Mouse (Mus musculus): ENCODE data around the gene Igbp1. TPM values are rescaled to one million over a fixed set of nuclear protein-coding genes. Genes with fewer than 3 reads are reported as not detected.

The Igbp1 gene
- total RNA-seq (2021), result 10 to 100 TPM; 46.7 to 47.9 TPM

- peak; percentile 84 to 87 for DNase-seq
- intact Hi-C loops (cut with DNase I), result no loop called here
These were observed at the start of gene Igbp1 for GRCm38 (mm10) chrX:100494068-100494978. Gene Igbp1 (plus strand): TSS chrX:100494291.

DNA sequence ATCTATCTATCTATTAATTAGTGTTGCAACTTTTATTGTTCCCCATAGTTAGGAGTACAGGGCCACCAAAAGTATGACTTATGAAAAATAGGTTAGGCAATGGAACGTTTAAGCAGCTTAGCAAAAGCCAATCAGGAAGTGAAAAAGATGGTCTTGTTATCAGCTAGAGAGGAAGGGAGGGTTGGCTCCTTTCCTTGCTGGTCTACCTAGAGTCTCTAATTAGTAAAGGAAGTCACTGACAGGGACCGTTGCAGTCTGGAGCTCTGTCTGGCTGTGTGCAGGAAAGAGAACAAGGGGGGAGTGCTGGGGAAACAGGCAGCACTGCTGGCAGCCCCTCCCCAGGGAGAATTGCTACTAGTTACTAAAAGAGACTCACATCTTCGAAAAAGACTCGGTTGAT lies 26.0 kb upstream of the Igbp1 start:
- intact Hi-C loops (cut with DNase I), result no loop called here
- no peak for DNase-seq

GRCm38 (mm10) chrX:100470126-100470525 lies 24.0 kb upstream of the Igbp1 start:
- DNase-seq, result no peak
- intact Hi-C loops (cut with DNase I), result no loop called here

GRCm38 (mm10) chrX:100471491-100471890 lies 22.6 kb upstream of the Igbp1 start:
- intact Hi-C loops (cut with DNase I), result no loop called here
- peak; percentile 15 to 35 for DNase-seq

- DNase-seq, result no peak
- intact Hi-C loops (cut with DNase I), result no loop called here
These were observed 18.4 kb upstream of the Igbp1 start for GRCm38 (mm10) chrX:100475569-100476223.

- DNase-seq, result peak; percentile 65 to 73
- intact Hi-C loops (cut with DNase I), result loop anchor here (1.0 to 5.0 kb wide), 6 partner anchors 85 to 1350 kb away; no protein-coding TSS in a partner anchor
These were observed 13.8 kb upstream of the Igbp1 start for GRCm38 (mm10) chrX:100480317-100480716.

DNA sequence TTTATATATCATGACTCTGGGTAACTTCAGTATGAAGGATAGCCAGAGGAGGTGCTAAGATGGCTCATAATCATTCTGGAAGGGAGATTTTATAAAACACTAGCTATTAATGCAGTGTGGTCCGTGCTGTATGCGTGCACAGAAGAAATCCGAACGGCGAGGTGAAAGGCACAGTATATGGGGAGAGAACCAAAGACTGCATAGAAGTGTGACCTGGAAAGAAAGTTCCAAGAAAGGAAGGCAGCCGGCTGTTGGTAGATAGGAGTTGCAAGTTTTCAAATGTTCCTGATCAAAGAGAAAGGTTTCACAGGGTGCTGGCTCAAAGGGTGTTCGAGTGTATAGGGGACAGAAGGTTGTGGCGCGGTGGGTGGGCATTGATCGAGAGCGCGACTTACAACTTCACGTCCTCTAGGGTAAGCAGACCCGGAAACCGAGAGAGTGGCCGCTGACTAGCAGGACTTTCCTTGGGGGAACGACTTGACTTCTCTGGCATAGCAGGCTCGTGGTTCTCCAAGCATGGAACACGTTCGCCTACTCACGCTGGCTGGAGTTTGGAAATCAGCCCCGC lies 507 bp upstream of the Igbp1 start:
- intact Hi-C loops (cut with DNase I), result no loop called here

GRCm38 (mm10) chrX:100504175-100504851 lies 10.2 kb downstream of the Igbp1 start:
- DNase-seq, result no peak
- intact Hi-C loops (cut with DNase I), result no loop called here

More for the DNA sequence above, 507 bp upstream of the Igbp1 start:
- DNase-seq, result no peak

DNA sequence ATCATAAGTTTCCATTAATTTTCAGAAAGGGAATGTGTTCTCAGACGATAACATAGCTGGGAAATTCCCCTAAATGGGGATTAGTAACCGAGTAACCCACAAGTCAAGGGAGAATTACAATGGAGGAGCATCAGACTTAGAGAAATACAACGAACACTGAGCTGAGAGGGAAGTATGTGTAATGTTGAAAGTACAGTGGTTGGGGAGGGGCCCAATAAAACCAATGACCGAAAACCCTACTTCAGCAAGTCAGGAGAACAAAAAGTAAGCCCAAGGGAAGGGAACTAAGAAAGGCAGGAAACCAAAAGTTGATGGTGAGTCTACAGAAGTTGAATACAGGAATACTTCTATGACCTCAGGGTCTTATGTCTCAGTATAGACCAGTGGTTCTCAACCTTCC lies 14.1 kb downstream of the Igbp1 start:
- intact Hi-C loops (cut with DNase I), result no loop called here
- no peak for DNase-seq

DNA sequence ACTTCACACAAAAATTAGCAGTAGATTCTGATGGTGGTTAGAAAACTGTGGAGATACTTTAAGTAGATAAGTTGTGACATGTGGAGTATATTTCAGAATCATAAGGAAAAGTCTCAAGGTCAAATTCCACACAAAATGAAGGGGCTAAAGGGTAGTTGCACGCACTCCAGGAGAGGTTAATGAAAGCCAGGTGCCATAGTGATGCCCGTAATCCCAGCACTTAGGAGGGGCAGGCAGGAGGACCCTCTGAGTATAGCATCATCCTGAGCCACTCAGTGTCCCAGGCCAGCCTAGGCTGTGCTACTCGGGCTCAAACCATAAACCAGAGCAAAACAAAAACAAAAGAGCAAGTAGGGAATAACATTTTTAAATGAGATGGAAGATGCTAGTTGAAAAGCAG lies 15.8 kb downstream of the Igbp1 start:
- no peak for DNase-seq
- intact Hi-C loops (cut with DNase I), result no loop called here

- intact Hi-C loops (cut with DNase I), result no loop called here
- DNase-seq, result no peak
These were observed 22.6 kb downstream of the Igbp1 start for GRCm38 (mm10) chrX:100516683-100517082.

- intact Hi-C loops (cut with DNase I), result no loop called here
- DNase-seq, result no peak
These were observed 23.5 kb downstream of the Igbp1 start for GRCm38 (mm10) chrX:100517626-100518025.

DNA sequence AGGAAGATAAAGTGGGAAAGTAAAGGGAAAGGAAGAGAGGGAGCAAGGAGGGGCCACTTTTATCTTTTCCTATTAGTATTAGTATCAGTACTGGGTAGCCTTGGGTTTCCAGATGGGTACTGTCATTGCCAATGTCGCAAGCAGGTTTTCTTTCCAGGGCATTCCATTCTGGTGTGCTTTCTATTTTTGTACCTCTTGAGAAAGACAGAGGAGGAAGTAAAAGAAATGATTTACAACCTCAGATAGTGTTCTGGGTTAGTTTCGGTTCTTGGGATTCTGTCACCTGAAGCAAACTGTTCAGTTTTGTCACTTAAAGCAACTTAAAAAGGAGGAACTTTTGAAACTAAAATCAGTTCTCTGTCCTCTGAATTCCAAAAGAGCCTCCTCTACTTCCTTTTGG lies 24.4 kb downstream of the Igbp1 start:
- intact Hi-C loops (cut with DNase I), result no loop called here
- no peak for DNase-seq

- no peak for DNase-seq
- intact Hi-C loops (cut with DNase I), result loop anchor here (10.0 kb wide), 1 partner anchor 210 kb away; no protein-coding TSS in a partner anchor
These were observed 30.4 kb downstream of the Igbp1 start, which contains the start of gene Dgat2l6 for GRCm38 (mm10) chrX:100524471-100524870. Gene Dgat2l6 (plus strand): TSS chrX:100524838.

- DNase-seq, result no peak
- intact Hi-C loops (cut with DNase I), result no loop called here
These were observed 61.9 kb downstream of the Igbp1 start for GRCm38 (mm10) chrX:100556026-100556425.

GRCm38 (mm10) chrX:100565696-100566095 lies 71.6 kb downstream of the Igbp1 start:
- no peak for DNase-seq
- intact Hi-C loops (cut with DNase I), result no loop called here

Other genes with a start within 250 kb of the Igbp1 start
- not detected for gene Otud6a, start 65.3 kb upstream of the Igbp1 start, total RNA-seq (2021)
- gene Awat2, start 51.6 kb upstream of the Igbp1 start, total RNA-seq (2021), result under 1 TPM in 1 of 2 experiments, not detected in 1; 0.20 TPM
- not detected for gene Dgat2l6, start 30.5 kb downstream of the Igbp1 start, total RNA-seq (2021)
- not detected for gene Awat1, start 78.0 kb downstream of the Igbp1 start, total RNA-seq (2021)
- not detected for gene P2ry4, start 100.6 kb downstream of the Igbp1 start, total RNA-seq (2021)
- not detected for gene Arr3, start 111.2 kb downstream of the Igbp1 start, total RNA-seq (2021)
- gene Kif4, start 131.4 kb downstream of the Igbp1 start, total RNA-seq (2021), result 1 to 10 TPM; 8.6 to 8.8 TPM
- gene Pdzd11, start 132.3 kb downstream of the Igbp1 start, total RNA-seq (2021), result 10 to 100 TPM; 34.5 to 35.5 TPM
- gene Gdpd2, start 235.6 kb downstream of the Igbp1 start, total RNA-seq (2021), result under 1 TPM in 1 of 2 experiments, not detected in 1; 0.55 TPM